Mouse (Mus musculus): ENCODE measurements around the gene Gm9857.

Gm9857 gene

GRCm38 (mm10) chr3:108973980-108974660 is 33.9 kb upstream of the Gm9857 start:
- H3K27me3 ChIP-seq (ENCODE audit: insufficient read depth, low read length): no peaks in the 10 kb centered on the region; the same call in 1 of the 2 replicates
- TF ChIP-seq POU5F1 (IDR thresholded peaks at IDR 0.05; ENCODE audit: borderline replicate concordance, low read length) (no peak), CTCF (conservative IDR thresholded peaks at IDR 0.05; ENCODE audit: low read length) (no peak), NANOG (IDR thresholded peaks at IDR 0.05; ENCODE audit: borderline replicate concordance, low read length) (no peak)
- no peak overlapping the region for H3K4me3 ChIP-seq (replicated peaks; ENCODE audit: low read length)
- peaks cover 10% of the 10 kb centered on the region for H3K4me1 ChIP-seq (replicated peaks; ENCODE audit: low read depth, low read length)
- H3K9me3 ChIP-seq (ENCODE audit: low read length): no peaks in the 10 kb centered on the region
- no peaks in the 10 kb centered on the region for H3K36me3 ChIP-seq (ENCODE audit: insufficient read depth, low read length)

- TF ChIP-seq POU5F1 (IDR thresholded peaks at IDR 0.05; ENCODE audit: borderline replicate concordance, low read length): no peak
- no peak for TF ChIP-seq NANOG (IDR thresholded peaks at IDR 0.05; ENCODE audit: borderline replicate concordance, low read length)
- no peak for TF ChIP-seq CTCF (conservative IDR thresholded peaks at IDR 0.05; ENCODE audit: low read length)
- Histone ChIP-seq H3K36me3 (ENCODE audit: insufficient read depth, low read length) (no peaks in the 10 kb centered on the region), H3K9me3 (ENCODE audit: low read length) (no peaks in the 10 kb centered on the region), H3K4me3 (replicated peaks; ENCODE audit: low read length) (no peak overlapping the region), H3K27me3 (ENCODE audit: insufficient read depth, low read length) (peaks cover 5% of the 10 kb centered on the region), H3K4me1 (replicated peaks; ENCODE audit: low read depth, low read length) (peaks cover 8% of the 10 kb centered on the region; the same call in 1 of the 2 replicates)
Measured at GRCm38 (mm10) chr3:108966051-108966450, 25.8 kb upstream of the Gm9857 start.

GRCm38 (mm10) chr3:108964361-108965044 is 24.3 kb upstream of the Gm9857 start:
- Histone ChIP-seq H3K4me1 (replicated peaks; ENCODE audit: low read depth, low read length) (peaks cover 14% of the 10 kb centered on the region), H3K36me3 (ENCODE audit: insufficient read depth, low read length) (no peaks in the 10 kb centered on the region), H3K9me3 (ENCODE audit: low read length) (no peaks in the 10 kb centered on the region), H3K27me3 (ENCODE audit: insufficient read depth, low read length) (peaks cover 13% of the 10 kb centered on the region), H3K4me3 (replicated peaks; ENCODE audit: low read length) (no peak overlapping the region)
- TF ChIP-seq POU5F1 (IDR thresholded peaks at IDR 0.05; ENCODE audit: borderline replicate concordance, low read length) (no peak), NANOG (IDR thresholded peaks at IDR 0.05; ENCODE audit: borderline replicate concordance, low read length) (no peak), CTCF (conservative IDR thresholded peaks at IDR 0.05; ENCODE audit: low read length) (peak; percentile 64)

GRCm38 (mm10) chr3:108963776-108964175 is 23.5 kb upstream of the Gm9857 start:
- TF ChIP-seq NANOG (IDR thresholded peaks at IDR 0.05; ENCODE audit: borderline replicate concordance, low read length): no peak
- TF ChIP-seq POU5F1 (IDR thresholded peaks at IDR 0.05; ENCODE audit: borderline replicate concordance, low read length): no peak
- TF ChIP-seq CTCF (conservative IDR thresholded peaks at IDR 0.05; ENCODE audit: low read length): no peak
- Histone ChIP-seq H3K27me3 (ENCODE audit: insufficient read depth, low read length) (peaks cover 19% of the 10 kb centered on the region), H3K36me3 (ENCODE audit: insufficient read depth, low read length) (no peaks in the 10 kb centered on the region), H3K9me3 (ENCODE audit: low read length) (no peaks in the 10 kb centered on the region), H3K4me1 (replicated peaks; ENCODE audit: low read depth, low read length) (peaks cover 14% of the 10 kb centered on the region), H3K4me3 (replicated peaks; ENCODE audit: low read length) (no peak overlapping the region)

- Histone ChIP-seq H3K27me3 (ENCODE audit: insufficient read depth, low read length) (peaks cover 23% of the 10 kb centered on the region), H3K36me3 (ENCODE audit: insufficient read depth, low read length) (no peaks in the 10 kb centered on the region), H3K4me3 (replicated peaks; ENCODE audit: low read length) (no peak overlapping the region), H3K9me3 (ENCODE audit: low read length) (no peaks in the 10 kb centered on the region), H3K4me1 (replicated peaks; ENCODE audit: low read depth, low read length) (peaks cover 14% of the 10 kb centered on the region)
- no peak for TF ChIP-seq CTCF (conservative IDR thresholded peaks at IDR 0.05; ENCODE audit: low read length)
- TF ChIP-seq POU5F1 (IDR thresholded peaks at IDR 0.05; ENCODE audit: borderline replicate concordance, low read length): no peak
- no peak for TF ChIP-seq NANOG (IDR thresholded peaks at IDR 0.05; ENCODE audit: borderline replicate concordance, low read length)
Measured at GRCm38 (mm10) chr3:108963278-108963677, 23.0 kb upstream of the Gm9857 start.

- Histone ChIP-seq H3K9me3 (ENCODE audit: low read length) (no peaks in the 10 kb centered on the region), H3K4me1 (replicated peaks; ENCODE audit: low read depth, low read length) (peaks cover 14% of the 10 kb centered on the region), H3K36me3 (ENCODE audit: insufficient read depth, low read length) (no peaks in the 10 kb centered on the region), H3K4me3 (replicated peaks; ENCODE audit: low read length) (peak overlapping the region; percentile 54; the same call in 1 of the 2 replicates), H3K27me3 (ENCODE audit: insufficient read depth, low read length) (peaks cover 25% of the 10 kb centered on the region)
- TF ChIP-seq POU5F1 (IDR thresholded peaks at IDR 0.05; ENCODE audit: borderline replicate concordance, low read length): no peak
- no peak for TF ChIP-seq CTCF (conservative IDR thresholded peaks at IDR 0.05; ENCODE audit: low read length)
- TF ChIP-seq NANOG (IDR thresholded peaks at IDR 0.05; ENCODE audit: borderline replicate concordance, low read length): no peak
Measured at GRCm38 (mm10) chr3:108961655-108962054, 21.4 kb upstream of the Gm9857 start.

GRCm38 (mm10) chr3:108961226-108961625 is 21.0 kb upstream of the Gm9857 start:
- Histone ChIP-seq H3K4me1 (replicated peaks; ENCODE audit: low read depth, low read length) (peaks cover 14% of the 10 kb centered on the region), H3K4me3 (replicated peaks; ENCODE audit: low read length) (peak overlapping the region; percentile 54), H3K9me3 (ENCODE audit: low read length) (no peaks in the 10 kb centered on the region), H3K36me3 (ENCODE audit: insufficient read depth, low read length) (no peaks in the 10 kb centered on the region), H3K27me3 (ENCODE audit: insufficient read depth, low read length) (peaks cover 25% of the 10 kb centered on the region)
- TF ChIP-seq POU5F1 (IDR thresholded peaks at IDR 0.05; ENCODE audit: borderline replicate concordance, low read length) (no peak), NANOG (IDR thresholded peaks at IDR 0.05; ENCODE audit: borderline replicate concordance, low read length) (no peak), CTCF (conservative IDR thresholded peaks at IDR 0.05; ENCODE audit: low read length) (no peak)

- Histone ChIP-seq H3K9me3 (ENCODE audit: low read length) (no peaks in the 10 kb centered on the region), H3K4me1 (replicated peaks; ENCODE audit: low read depth, low read length) (peaks cover 14% of the 10 kb centered on the region), H3K4me3 (replicated peaks; ENCODE audit: low read length) (no peak overlapping the region), H3K27me3 (ENCODE audit: insufficient read depth, low read length) (peaks cover 25% of the 10 kb centered on the region), H3K36me3 (ENCODE audit: insufficient read depth, low read length) (no peaks in the 10 kb centered on the region)
- TF ChIP-seq POU5F1 (IDR thresholded peaks at IDR 0.05; ENCODE audit: borderline replicate concordance, low read length): no peak
- no peak for TF ChIP-seq CTCF (conservative IDR thresholded peaks at IDR 0.05; ENCODE audit: low read length)
- TF ChIP-seq NANOG (IDR thresholded peaks at IDR 0.05; ENCODE audit: borderline replicate concordance, low read length): no peak
Measured at GRCm38 (mm10) chr3:108959680-108960295, 19.5 kb upstream of the Gm9857 start.
